Mouse (Mus musculus) G1E (cell line): ENCODE results near the gene Asb1. TPM values are rescaled to one million over a fixed set of nuclear protein-coding genes. Genes with fewer than 3 reads are reported as not detected.

ENCODE experiments used
- ATAC-seq: 2 replicates; pipeline ENCODE4 v1.8.0; 2016; ENCODE audit warnings: mild to moderate bottlenecking; ENCODE audit not compliant: insufficient number of reproducible peaks, poor library complexity, low FRiP score, severe bottlenecking; ENCODE audit errors: extremely low read depth
- DNase-seq: peaks from one replicate; pipeline ENCODE4 v3.0.0; 2012; ENCODE audit warnings: low spot score
- H3K27me3 ChIP-seq: 2 replicates; pipeline ENCODE4 v1.6.1; 2012; ENCODE audit warnings: mild to moderate bottlenecking, low read length, inconsistent platforms; ENCODE audit not compliant: insufficient read depth
- H3K36me3 ChIP-seq: replicated peaks from 2 replicates; pipeline ENCODE3; 2012; ENCODE audit warnings: mild to moderate bottlenecking, inconsistent platforms
- H3K4me1 ChIP-seq: 2 replicates; pipeline ENCODE4 v1.6.1; 2012; ENCODE audit warnings: low read depth, low read length, inconsistent platforms, mixed read lengths; ENCODE audit not compliant: insufficient read depth
- H3K4me3 ChIP-seq: 2 replicates; pipeline ENCODE4 v1.5.1; 2012; ENCODE audit warnings: low read depth, mild to moderate bottlenecking, inconsistent platforms, low read length, moderate library complexity, mixed read lengths
- H3K9me3 ChIP-seq: replicated peaks from 2 replicates; pipeline ENCODE4 v1.6.1; 2012; ENCODE audit warnings: inconsistent platforms
- CTCF ChIP-seq: IDR thresholded peaks from 2 replicates; pipeline ENCODE4 v1.5.1; 2012; ENCODE audit warnings: low read depth, low read length, inconsistent platforms, mixed read lengths
- GATA1 ChIP-seq: IDR thresholded peaks from 2 replicates; pipeline ENCODE4 v1.6.1; 2012; ENCODE audit warnings: borderline replicate concordance, low read length, inconsistent platforms, mixed read lengths
- GATA2 ChIP-seq: IDR thresholded peaks from 2 replicates; pipeline ENCODE4 v1.6.1; 2012; ENCODE audit warnings: low read depth, low read length, inconsistent platforms, borderline replicate concordance
- POLR2AphosphoS5 ChIP-seq: IDR thresholded peaks from 2 replicates; pipeline ENCODE4 v1.6.1; 2012; ENCODE audit warnings: low read depth, low read length, inconsistent platforms; ENCODE audit not compliant: insufficient replicate concordance
- TAL1 ChIP-seq: conservative IDR thresholded peaks from 2 replicates; pipeline ENCODE4 v1.6.1; 2012; ENCODE audit warnings: low read depth, low read length, inconsistent platforms, mixed read lengths
- polyA plus RNA-seq: library from polyadenylated mRNA; stranded (reverse); fragments of >175 nt; gene quantifications from 2 replicates; pipeline ENCODE4 v1.2.3, GENCODE M21; 2012
- total RNA-seq, 2 experiments: library from RNA; stranded (forward) in 1 of 2; stranded (reverse) in 1 of 2; fragments of 200-1000 nt in 1 of 2; fragments of >200 nt in 1 of 2; fragmentation: Nextera tagmentation in 1 of 2; gene quantifications; 2 replicates each; pipeline ENCODE4 v1.2.3; 2014 to 2017

Asb1 gene
- total and polyA plus RNA-seq, 3 experiments, result 12.4 to 28.0 (median 12.9) TPM

GRCm38 (mm10) chr1:91595521-91596020 lies 55.2 kb downstream of the Asb1 start:
- Histone ChIP-seq H3K27me3 (peaks cover 10% of the 10 kb centered on the region), H3K4me1 (no peaks in the 10 kb centered on the region), H3K36me3 (no peaks in the 10 kb centered on the region), H3K9me3 (0 out of 2 replicates have a peak, but pooled peaks cover 2% of the 10 kb centered on the region), H3K4me3 (no peak overlapping the region)
- TF ChIP-seq POLR2AphosphoS5 (no peak), GATA1 (no peak), TAL1 (no peak), CTCF (no peak), GATA2 (no peak)
- ATAC-seq, result no peak
- no peak for DNase-seq

DNA sequence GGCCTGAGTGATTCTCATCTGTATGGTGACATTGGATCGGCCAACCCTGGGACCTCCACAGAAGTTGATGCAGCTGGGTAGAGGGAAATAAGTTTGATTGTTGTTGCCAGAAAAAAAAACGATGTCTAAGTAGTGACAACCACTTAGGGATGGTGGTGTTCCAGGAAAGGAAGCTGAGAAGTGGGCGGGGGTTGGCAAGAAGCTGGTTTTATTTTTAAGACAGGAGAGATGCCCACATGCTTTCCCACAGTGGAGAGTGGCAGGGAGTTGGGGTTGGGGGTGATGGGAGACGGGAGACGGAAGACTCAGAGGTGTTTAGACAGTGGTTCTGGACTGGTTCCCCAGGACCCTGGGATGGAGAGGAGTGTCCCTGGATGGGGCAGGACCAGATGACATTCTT lies 57.3 kb downstream of the Asb1 start:
- TF ChIP-seq POLR2AphosphoS5 (no peak), TAL1 (no peak), GATA2 (no peak), CTCF (no peak), GATA1 (no peak)
- no peaks in the 10 kb centered on the region for H3K36me3 ChIP-seq
- no peak for ATAC-seq
- no peaks in the 10 kb centered on the region for H3K4me1 ChIP-seq
- peaks cover 8% of the 10 kb centered on the region for H3K27me3 ChIP-seq
- DNase-seq, result no peak
- H3K4me3 ChIP-seq, result no peak overlapping the region
- H3K9me3 ChIP-seq, result 0 out of 2 replicates have a peak, but pooled peaks cover 2% of the 10 kb centered on the region

DNA sequence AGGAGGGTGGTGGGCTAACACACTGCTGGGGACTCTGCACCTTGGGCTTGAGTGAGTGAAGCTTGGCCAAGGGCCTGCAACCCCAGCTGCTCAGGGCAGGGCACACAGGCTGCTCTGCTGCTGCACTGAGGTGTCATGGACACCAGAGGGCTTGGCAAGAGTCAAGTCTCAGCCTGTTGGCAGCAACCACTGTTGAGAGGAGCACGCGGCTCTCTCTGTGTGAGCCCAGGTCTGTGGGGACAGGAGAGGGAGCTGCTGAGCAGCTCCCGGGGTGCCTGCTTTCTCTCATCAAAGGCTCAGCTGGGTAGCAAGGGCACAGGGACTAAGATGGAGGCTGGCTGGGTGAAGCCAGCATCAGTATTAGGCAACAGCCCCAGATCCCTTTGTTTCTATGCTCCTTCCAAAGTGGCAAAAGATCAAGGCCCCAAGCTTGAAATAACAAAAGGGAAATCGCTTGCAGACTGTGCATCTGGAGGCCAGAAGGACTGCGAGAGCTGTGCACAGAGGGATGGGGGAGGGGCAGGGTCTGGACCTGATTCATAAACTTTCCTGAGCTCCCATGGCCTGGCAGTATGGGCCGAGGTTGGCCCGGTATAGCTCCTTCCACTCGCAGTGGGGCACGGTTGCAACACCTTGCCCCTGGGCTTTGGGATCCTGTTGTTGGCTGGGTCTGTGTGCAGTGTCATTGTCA lies 60.5 kb downstream of the Asb1 start:
- no peaks in the 10 kb centered on the region for H3K4me1 ChIP-seq
- H3K27me3 ChIP-seq, result peaks cover 8% of the 10 kb centered on the region
- H3K9me3 ChIP-seq, result no peaks in the 10 kb centered on the region
- no peaks in the 10 kb centered on the region for H3K36me3 ChIP-seq
- DNase-seq, result no peak
- no peak overlapping the region for H3K4me3 ChIP-seq
- ATAC-seq, result no peak
- TF ChIP-seq GATA2 (no peak), CTCF (no peak), POLR2AphosphoS5 (no peak)

- Histone ChIP-seq H3K4me1 (no peaks in the 10 kb centered on the region), H3K27me3 (peaks cover 8% of the 10 kb centered on the region), H3K9me3 (no peaks in the 10 kb centered on the region), H3K36me3 (no peaks in the 10 kb centered on the region), H3K4me3 (no peak overlapping the region)
- no peak for TF ChIP-seq TAL1
- no peak for TF ChIP-seq POLR2AphosphoS5
- DNase-seq (no peak), ATAC-seq (no peak)
Measured at GRCm38 (mm10) chr1:91601362-91602096, 61.2 kb downstream of the Asb1 start.

DNA sequence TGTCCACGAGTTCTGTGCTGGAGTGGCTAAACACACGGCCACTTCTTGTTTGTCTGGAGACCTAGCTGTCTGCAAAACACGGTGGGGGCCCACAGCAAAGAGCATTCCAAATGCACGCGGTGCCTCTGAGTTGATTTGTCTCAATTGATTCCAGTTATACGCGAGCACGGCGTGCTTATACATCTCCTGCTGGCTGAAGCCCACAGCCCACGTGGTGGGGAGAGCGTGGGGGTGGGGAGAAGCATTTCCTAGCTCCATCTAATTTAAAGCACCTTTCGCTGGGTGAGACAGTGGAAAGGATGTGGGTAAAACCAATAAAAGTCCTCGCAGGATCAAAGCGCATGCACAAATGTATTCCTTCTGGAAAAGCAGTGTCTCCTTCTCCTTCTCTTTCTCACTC lies 65.3 kb downstream of the Asb1 start:
- Histone ChIP-seq H3K36me3 (no peaks in the 10 kb centered on the region), H3K9me3 (no peaks in the 10 kb centered on the region), H3K27me3 (peaks cover 7% of the 10 kb centered on the region), H3K4me3 (no peak overlapping the region), H3K4me1 (no peaks in the 10 kb centered on the region)
- no peak for DNase-seq
- no peak for ATAC-seq
- TF ChIP-seq POLR2AphosphoS5 (no peak), GATA2 (no peak), GATA1 (no peak), TAL1 (no peak), CTCF (no peak)

GRCm38 (mm10) chr1:91606701-91607100 lies 66.4 kb downstream of the Asb1 start:
- Histone ChIP-seq H3K9me3 (no peaks in the 10 kb centered on the region), H3K4me3 (no peak overlapping the region), H3K36me3 (no peaks in the 10 kb centered on the region), H3K4me1 (no peaks in the 10 kb centered on the region), H3K27me3 (peaks cover 5% of the 10 kb centered on the region)
- TF ChIP-seq GATA2, result no peak
- TF ChIP-seq GATA1, result no peak
- TF ChIP-seq TAL1, result no peak
- TF ChIP-seq CTCF, result no peak
- TF ChIP-seq POLR2AphosphoS5, result no peak
- DNase-seq, result no peak
- no peak for ATAC-seq
